Mouse (Mus musculus) liver, postnatal 0 days (tissue): ENCODE measurements around the gene Tubd1.

ENCODE experiments used
- CTCF ChIP-seq: sonication (generic); IDR thresholded peaks from 2 replicates; pipeline ENCODE4 v1.5.1; 2016; ENCODE audit warnings: antibody characterized with exemption, low read depth
- EP300 ChIP-seq: IDR thresholded peaks from 2 replicates; pipeline ENCODE4 v1.6.1; 2016; ENCODE audit warnings: antibody characterized with exemption, low read depth, mild to moderate bottlenecking

DNA sequence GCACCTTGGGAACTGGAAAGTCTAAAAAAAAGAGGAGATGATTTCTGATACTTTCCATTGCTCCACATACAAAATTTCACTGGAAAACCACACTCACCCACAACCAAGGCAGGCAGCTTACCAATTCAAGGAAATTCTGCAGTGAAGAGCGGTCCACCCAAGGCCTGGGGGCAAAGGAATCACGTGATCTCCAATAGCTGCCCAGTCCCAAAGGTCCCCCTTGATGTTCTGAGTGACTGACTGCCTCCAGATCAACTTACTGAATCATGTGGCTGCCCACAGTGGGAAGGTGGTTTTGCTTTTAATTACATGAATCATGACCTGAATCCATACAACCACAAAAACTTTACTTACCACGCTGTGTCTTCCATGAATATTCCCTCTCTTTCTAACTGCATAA is 27.6 kb upstream of the Tubd1 start:
- TF ChIP-seq CTCF = no peak
- no peak for TF ChIP-seq EP300
